Mouse (Mus musculus) MEL (cell line): Measurements from ENCODE around the gene Gtpbp1. TPM values are rescaled to one million over a fixed set of nuclear protein-coding genes. Genes with fewer than 3 reads are reported as not detected.

Experiments used
- DNase-seq: peaks from one replicate; pipeline ENCODE4 v3.0.0; 2011; ENCODE audit warnings: low read depth, low spot score
- H3K27ac ChIP-seq: 2 replicates; pipeline ENCODE4 v1.5.1; 2012; ENCODE audit warnings: low read depth, mild to moderate bottlenecking, control low read depth, low read length, moderate library complexity; ENCODE audit not compliant: control insufficient read depth
- H3K27me3 ChIP-seq, 2 experiments: fragments of 150-350 bp in 1 of 2; sonication (generic) in 1 of 2; 2 replicates each; pipeline ENCODE4 v1.6.1; 2012; ENCODE audit warnings: low read length in 2 of 2, mild to moderate bottlenecking in 2 of 2, improper control_type of control experiment in 1 of 2, moderate library complexity in 1 of 2; ENCODE audit not compliant: insufficient read depth in 2 of 2, control insufficient read depth in 1 of 2
- H3K36me3 ChIP-seq, 2 experiments: 2 replicates each; pipeline ENCODE4 v1.6.1; 2012 to 2014; ENCODE audit warnings: low read length in 2 of 2, improper control_type of control experiment in 1 of 2, inconsistent platforms in 1 of 2, mild to moderate bottlenecking in 1 of 2; ENCODE audit not compliant: insufficient read depth in 2 of 2, control insufficient read depth in 1 of 2
- H3K4me1 ChIP-seq, 2 experiments: fragments of 150-350 bp in 1 of 2; sonication (generic) in 1 of 2; 2 replicates each; pipeline ENCODE4 v1.6.1; 2012; ENCODE audit warnings: low read length in 2 of 2, improper control_type of control experiment in 1 of 2, mild to moderate bottlenecking in 1 of 2; ENCODE audit not compliant: insufficient read depth in 2 of 2, control insufficient read depth in 1 of 2
- H3K4me3 ChIP-seq, 2 experiments: fragments of 150-350 bp in 1 of 2; sonication (generic) in 1 of 2; 2 replicates each; pipeline ENCODE4 v1.5.1; 2012; ENCODE audit warnings: low read depth in 2 of 2, low read length in 2 of 2, mild to moderate bottlenecking in 2 of 2, moderate library complexity in 2 of 2, control low read depth in 1 of 2, improper control_type of control experiment in 1 of 2; ENCODE audit not compliant: control insufficient read depth in 1 of 2, insufficient read depth in 1 of 2
- H3K79me2 ChIP-seq: 2 replicates; pipeline ENCODE4 v1.6.1; 2012; ENCODE audit warnings: mild to moderate bottlenecking, low read length, moderate library complexity; ENCODE audit not compliant: control insufficient read depth, poor library complexity, insufficient read depth
- H3K9ac ChIP-seq: 2 replicates; pipeline ENCODE4 v1.6.1; 2012; ENCODE audit warnings: low read depth, mild to moderate bottlenecking, control low read depth, low read length, moderate library complexity; ENCODE audit not compliant: control insufficient read depth, poor library complexity, severe bottlenecking
- H3K9me3 ChIP-seq: fragments of 150-350 bp; sonication (generic); replicated peaks from 2 replicates; pipeline ENCODE4 v1.6.1; 2012; ENCODE audit warnings: mild to moderate bottlenecking, low read length, improper control_type of control experiment, moderate library complexity; ENCODE audit not compliant: insufficient read depth
- BHLHE40 ChIP-seq: IDR thresholded peaks from 2 replicates; pipeline ENCODE4 v1.6.1; 2012; ENCODE audit warnings: low read depth, mild to moderate bottlenecking, inconsistent platforms, low read length, improper control_type of control experiment, borderline replicate concordance
- CHD1 ChIP-seq: IDR thresholded peaks from 2 replicates; pipeline ENCODE4 v1.6.1; 2012; ENCODE audit warnings: low read depth, mild to moderate bottlenecking, inconsistent platforms, low read length, improper control_type of control experiment
- CTCF ChIP-seq, 3 experiments: IDR thresholded peaks in 2 of 3; conservative IDR thresholded peaks in 1 of 3; 2 replicates each; pipeline ENCODE4 v1.5.1; 2011 to 2012; ENCODE audit warnings: low read length in 3 of 3, low read depth in 2 of 3, mild to moderate bottlenecking in 2 of 3, improper control_type of control experiment in 1 of 3, inconsistent platforms in 1 of 3, mixed read lengths in 1 of 3, moderate library complexity in 1 of 3; ENCODE audit not compliant: control insufficient read depth in 1 of 3, insufficient read depth in 1 of 3, poor library complexity in 1 of 3, severe bottlenecking in 1 of 3
- E2F4 ChIP-seq: IDR thresholded peaks from 2 replicates; pipeline ENCODE4 v1.6.1; 2011; ENCODE audit warnings: low read depth, low read length, improper control_type of control experiment, borderline replicate concordance
- ELF1 ChIP-seq: IDR thresholded peaks from 2 replicates; pipeline ENCODE4 v1.6.1; 2014; ENCODE audit warnings: low read depth, mild to moderate bottlenecking, inconsistent platforms, low read length, improper control_type of control experiment, moderate library complexity
- EP300 ChIP-seq, 2 experiments: IDR thresholded peaks; 2 replicates each; pipeline ENCODE4 v1.6.1; 2011; ENCODE audit warnings: improper control_type of control experiment in 2 of 2, low read length in 2 of 2, low read depth in 1 of 2, mild to moderate bottlenecking in 1 of 2
- ETS1 ChIP-seq: IDR thresholded peaks from 2 replicates; pipeline ENCODE4 v1.6.1; 2012; ENCODE audit warnings: low read depth, mild to moderate bottlenecking, inconsistent platforms, low read length, improper control_type of control experiment, moderate library complexity
- GABPA ChIP-seq: IDR thresholded peaks from 2 replicates; pipeline ENCODE4 v1.6.1; 2012; ENCODE audit warnings: low read depth, mild to moderate bottlenecking, inconsistent platforms, low read length, improper control_type of control experiment, moderate library complexity
- GATA1 ChIP-seq: IDR thresholded peaks from 2 replicates; pipeline ENCODE4 v1.6.1; 2011; ENCODE audit warnings: low read depth, low read length, improper control_type of control experiment
- HCFC1 ChIP-seq: IDR thresholded peaks from 2 replicates; pipeline ENCODE4 v1.6.1; 2012; ENCODE audit warnings: low read depth, mild to moderate bottlenecking, inconsistent platforms, low read length, improper control_type of control experiment, moderate library complexity
- JUND ChIP-seq: IDR thresholded peaks from 2 replicates; pipeline ENCODE4 v1.6.1; 2011; ENCODE audit warnings: low read depth, mild to moderate bottlenecking, improper control_type of control experiment, low read length
- KAT2A ChIP-seq: conservative IDR thresholded peaks from 2 replicates; pipeline ENCODE4 v1.6.1; 2012; ENCODE audit warnings: low read depth, low read length, improper control_type of control experiment, inconsistent platforms
- MAFK ChIP-seq: IDR thresholded peaks from 2 replicates; pipeline ENCODE4 v1.6.1; 2011; ENCODE audit warnings: low read depth, mild to moderate bottlenecking, low read length, improper control_type of control experiment, borderline replicate concordance
- MAX ChIP-seq: IDR thresholded peaks from 2 replicates; pipeline ENCODE4 v1.6.1; 2011; ENCODE audit warnings: low read length, improper control_type of control experiment
- MAZ ChIP-seq: IDR thresholded peaks from 2 replicates; pipeline ENCODE4 v1.6.1; 2012; ENCODE audit warnings: low read depth, mild to moderate bottlenecking, inconsistent platforms, low read length, improper control_type of control experiment
- MEF2A ChIP-seq: IDR thresholded peaks from 2 replicates; pipeline ENCODE4 v1.6.1; 2014; ENCODE audit warnings: low read depth, mild to moderate bottlenecking, inconsistent platforms, low read length, improper control_type of control experiment; ENCODE audit not compliant: poor library complexity, insufficient replicate concordance, severe bottlenecking; ENCODE audit errors: extremely low read depth
- MXI1 ChIP-seq: IDR thresholded peaks from 2 replicates; pipeline ENCODE4 v1.6.1; 2011; ENCODE audit warnings: mild to moderate bottlenecking, low read depth, low read length, improper control_type of control experiment
- MYC ChIP-seq: IDR thresholded peaks from 2 replicates; pipeline ENCODE4 v1.6.1; 2011; ENCODE audit warnings: low read depth, mild to moderate bottlenecking, low read length, improper control_type of control experiment, moderate library complexity
- NELFE ChIP-seq: IDR thresholded peaks from 2 replicates; pipeline ENCODE4 v1.6.1; 2011; ENCODE audit warnings: low read depth, low read length, improper control_type of control experiment
- POLR2A ChIP-seq, 2 experiments: IDR thresholded peaks; 2 replicates each; pipeline ENCODE4 v1.6.1; 2011 to 2012; ENCODE audit warnings: low read length in 2 of 2, mild to moderate bottlenecking in 2 of 2, control low read depth in 1 of 2, improper control_type of control experiment in 1 of 2, low read depth in 1 of 2, moderate library complexity in 1 of 2; ENCODE audit not compliant: control insufficient read depth in 1 of 2, insufficient read depth in 1 of 2, poor library complexity in 1 of 2
- POLR2AphosphoS2 ChIP-seq: IDR thresholded peaks from 2 replicates; pipeline ENCODE4 v1.6.1; 2011; ENCODE audit warnings: low read length, improper control_type of control experiment
- POLR2AphosphoS5 ChIP-seq: IDR thresholded peaks from 2 replicates; pipeline ENCODE4 v1.6.1; 2012; ENCODE audit warnings: low read depth, borderline replicate concordance, mild to moderate bottlenecking, inconsistent platforms, low read length, moderate library complexity, mixed read lengths
- RAD21 ChIP-seq: IDR thresholded peaks from 2 replicates; pipeline ENCODE4 v1.6.1; 2011; ENCODE audit warnings: mild to moderate bottlenecking, low read depth, low read length, improper control_type of control experiment
- RCOR1 ChIP-seq: IDR thresholded peaks from 2 replicates; pipeline ENCODE4 v1.6.1; 2012; ENCODE audit warnings: low read depth, mild to moderate bottlenecking, inconsistent platforms, low read length, improper control_type of control experiment
- SIN3A ChIP-seq: IDR thresholded peaks from 2 replicates; pipeline ENCODE4 v1.6.1; 2012; ENCODE audit warnings: low read length, improper control_type of control experiment, inconsistent platforms
- SMC3 ChIP-seq: IDR thresholded peaks from 2 replicates; pipeline ENCODE4 v1.6.1; 2011; ENCODE audit warnings: low read depth, low read length, improper control_type of control experiment
- TAL1 ChIP-seq: IDR thresholded peaks from 2 replicates; pipeline ENCODE4 v1.6.1; 2012; ENCODE audit warnings: mild to moderate bottlenecking, inconsistent platforms, low read length, moderate library complexity, mixed read lengths
- TBP ChIP-seq: IDR thresholded peaks from 2 replicates; pipeline ENCODE4 v1.8.0; 2011; ENCODE audit warnings: low read depth, low read length, improper control_type of control experiment
- TCF12 ChIP-seq: IDR thresholded peaks from 2 replicates; pipeline ENCODE4 v1.6.1; 2014; ENCODE audit warnings: low read depth, mild to moderate bottlenecking, inconsistent platforms, low read length, improper control_type of control experiment, moderate library complexity
- UBTF ChIP-seq: IDR thresholded peaks from 2 replicates; pipeline ENCODE4 v1.6.1; 2012; ENCODE audit warnings: low read depth, mild to moderate bottlenecking, inconsistent platforms, low read length, improper control_type of control experiment, moderate library complexity, borderline replicate concordance; ENCODE audit not compliant: insufficient read depth
- USF2 ChIP-seq, 2 experiments: IDR thresholded peaks; 2 replicates each; pipeline ENCODE4 v1.6.1; 2011 to 2012; ENCODE audit warnings: improper control_type of control experiment in 2 of 2, low read length in 2 of 2, borderline replicate concordance in 1 of 2, inconsistent platforms in 1 of 2, low read depth in 1 of 2, mild to moderate bottlenecking in 1 of 2; ENCODE audit not compliant: insufficient read depth in 1 of 2
- ZC3H11A ChIP-seq: IDR thresholded peaks from 2 replicates; pipeline ENCODE4 v1.6.1; 2012; ENCODE audit warnings: low read depth, mild to moderate bottlenecking, inconsistent platforms, low read length, improper control_type of control experiment
- ZKSCAN1 ChIP-seq: IDR thresholded peaks from 2 replicates; pipeline ENCODE4 v1.6.1; 2012; ENCODE audit warnings: low read depth, mild to moderate bottlenecking, inconsistent platforms, low read length, improper control_type of control experiment, moderate library complexity
- ZMIZ1 ChIP-seq: IDR thresholded peaks from 2 replicates; pipeline ENCODE4 v1.6.1; 2012; ENCODE audit warnings: low read depth, mild to moderate bottlenecking, inconsistent platforms, low read length, improper control_type of control experiment, moderate library complexity
- ZNF384 ChIP-seq: IDR thresholded peaks from 2 replicates; pipeline ENCODE4 v1.6.1; 2012; ENCODE audit warnings: low read depth, mild to moderate bottlenecking, inconsistent platforms, low read length, improper control_type of control experiment
- polyA plus RNA-seq, 2 experiments: library from polyadenylated mRNA; stranded (reverse) in 1 of 2; unstranded in 1 of 2; fragments of >175 nt in 1 of 2; fragments of >200 nt in 1 of 2; gene quantifications; 2 replicates each; pipeline versions ENCODE4 v1.2.1 to v1.2.4; 2012; ENCODE audit warnings: low replicate concordance in 2 of 2, low read depth in 1 of 2; ENCODE audit not compliant: insufficient read length in 2 of 2, insufficient read depth in 1 of 2, missing spikeins in 1 of 2
- total RNA-seq: library from RNA; depleted of rRNA; stranded (reverse); fragments of 300-350 nt; gene quantifications from 2 replicates; pipeline ENCODE4 v1.2.3, GENCODE M21; 2012

Gtpbp1 gene
- total and polyA plus RNA-seq, 3 experiments, result 50.3 to 92.2 TPM; not detected in 1

DNA sequence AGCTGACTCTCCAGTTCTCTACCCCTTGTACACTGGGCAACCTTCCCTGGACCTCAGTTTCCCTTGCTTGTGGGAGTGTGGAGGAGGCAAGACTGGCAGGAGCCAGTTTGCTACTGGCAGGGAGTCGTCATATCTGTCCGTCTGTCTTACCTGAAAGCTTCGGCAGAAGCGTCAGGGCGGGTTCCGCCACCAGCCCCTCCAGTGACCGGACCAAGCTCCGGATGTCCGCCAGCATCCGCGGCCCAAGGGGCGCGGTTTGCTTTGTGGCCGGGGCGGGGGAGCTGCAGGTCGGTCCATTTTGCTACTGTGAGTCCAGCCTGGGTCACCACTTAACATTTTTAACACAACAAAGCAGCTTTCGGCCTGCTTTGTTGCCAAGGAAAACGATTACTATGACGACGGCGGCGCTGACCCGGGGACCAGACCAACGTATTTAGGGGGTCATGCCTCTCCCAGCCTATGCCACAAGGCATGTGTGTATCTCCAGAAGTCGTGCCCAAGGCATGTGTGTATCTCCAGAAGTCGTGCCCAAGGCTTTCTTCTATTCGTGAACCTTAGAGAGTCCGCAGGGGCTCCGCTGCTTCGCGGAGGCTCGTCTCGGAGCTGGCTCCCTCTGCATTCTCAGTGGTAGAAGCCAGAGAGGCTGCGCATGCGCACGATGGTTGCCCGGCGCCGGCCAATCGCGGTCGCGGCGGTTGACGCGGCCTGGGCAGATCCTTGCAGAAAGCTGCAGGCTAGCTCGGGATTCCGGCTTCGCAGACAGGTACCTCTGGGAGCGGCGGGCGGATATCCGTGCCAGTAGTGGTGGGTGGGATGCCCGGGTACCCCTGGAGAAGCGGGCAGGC is 31.9 kb upstream of the Gtpbp1 start, which contains the start of the genes Fam227a and Cby1:
TSS of gene Fam227a (minus strand) at position 426 of the 845 bp plus-strand sequence.
TSS of gene Cby1 (plus strand) at position 669 of the 845 bp plus-strand sequence.
- Histone ChIP-seq H3K9me3 (no peaks in the 10 kb centered on the region), H3K27me3 (no peaks in the 10 kb centered on the region), H3K4me1 (peaks cover 0 to 8% of the 10 kb centered on the region in 2 experiments; a peak in 2 of 4 replicates), H3K79me2 (no peaks in the 10 kb centered on the region; the same call in 1 of the 2 replicates), H3K4me3 (peak within 1 kb of the TSS; percentile 76 to 90), H3K27ac (peak within 1 kb of the TSS; percentile 88), H3K36me3 (peaks cover 0 to 7% of the 10 kb centered on the region in 2 experiments; a peak in 2 of 4 replicates), H3K9ac (peak within 1 kb of the TSS; percentile 89)
- peak; percentile 96 for DNase-seq
- TF ChIP-seq MYC (no peak), ETS1 (0 out of 2 replicates have a peak, but pooled peaks have one; percentile 22), NELFE (peak; percentile 91), MAZ (peak; percentile 69; the same call in 1 of the 2 replicates), GATA1 (no peak), RCOR1 (no peak), SIN3A (peak; percentile 97), CHD1 (peak; percentile 99), KAT2A (no peak), ZC3H11A (no peak), SMC3 (0 out of 2 replicates have a peak, but pooled peaks have one; percentile 2), TBP (0 out of 2 replicates have a peak, but pooled peaks have one; percentile 35), E2F4 (no peak), EP300 (IDR thresholded peaks at IDR 0.05; ENCODE audit: low read depth in 1 of 2, low read length in 2 of 2) (no peak), MXI1 (peak; percentile 88), POLR2A (IDR thresholded peaks at IDR 0.05; ENCODE audit: control insufficient read depth in 1 of 2, insufficient read depth in 1 of 2, low read depth in 1 of 2, low read length in 2 of 2, poor library complexity in 1 of 2) (peak; percentile 64 to 78; a peak in 3 of 4 replicates), MAFK (no peak), ZMIZ1 (peak; percentile 75), ELF1 (peak; percentile 49; the same call in 1 of the 2 replicates), GABPA (0 out of 2 replicates have a peak, but pooled peaks have one; percentile 41), MAX (peak; percentile 66; the same call in 1 of the 2 replicates), JUND (no peak), USF2 (IDR thresholded peaks at IDR 0.05; ENCODE audit: borderline replicate concordance in 1 of 2, insufficient read depth in 1 of 2, low read depth in 1 of 2, low read length in 2 of 2) (no peak), RAD21 (no peak), MEF2A (no peak), POLR2AphosphoS5 (no peak), HCFC1 (peak; percentile 79), POLR2AphosphoS2 (peak; percentile 79), CTCF (IDR thresholded peaks at IDR 0.05 in 2 of 3, conservative IDR thresholded peaks at IDR 0.05 in 1 of 3; ENCODE audit: control insufficient read depth in 1 of 3, insufficient read depth in 1 of 3, low read depth in 2 of 3, low read length in 3 of 3, poor library complexity in 1 of 3, severe bottlenecking in 1 of 3) (no peak), TCF12 (0 out of 2 replicates have a peak, but pooled peaks have one; percentile 29), ZNF384 (no peak), UBTF (no peak), TAL1 (no peak), BHLHE40 (peak; percentile 55; the same call in 1 of the 2 replicates), ZKSCAN1 (no peak)
